Mouse (Mus musculus) forebrain, embryonic 13.5 days (tissue): Measurements from ENCODE around the gene U2af2. TPM values are rescaled to one million over a fixed set of nuclear protein-coding genes. Genes with fewer than 3 reads are reported as not detected.
"Not testable (repeated sequence)": the region's sequence is repeated elsewhere in the genome, so short reads cannot be mapped to it uniquely, and the experiment has no call there.

Experiments used
- ATAC-seq: fragments of 200-750 bp; cut with Nextera tagmentation; 2 replicates; pipeline ENCODE4 v1.8.0; 2017
- H3K27ac ChIP-seq: fragments of 300-500 bp; sonication (generic); 2 replicates; pipeline ENCODE4 v1.5.1; 2015; ENCODE audit warnings: inconsistent platforms, mild to moderate bottlenecking, moderate library complexity
- H3K27me3 ChIP-seq: fragments of 300-500 bp; sonication (generic); 2 replicates; pipeline ENCODE4 v1.6.1; 2015; ENCODE audit warnings: mild to moderate bottlenecking, inconsistent platforms
- H3K36me3 ChIP-seq: fragments of 300-500 bp; sonication (generic); 2 replicates; pipeline ENCODE4 v1.6.1; 2015; ENCODE audit warnings: mild to moderate bottlenecking, inconsistent platforms; ENCODE audit not compliant: poor library complexity, severe bottlenecking
- H3K4me1 ChIP-seq: fragments of 300-500 bp; sonication (generic); 2 replicates; pipeline ENCODE4 v1.6.1; 2015; ENCODE audit warnings: inconsistent platforms
- H3K4me2 ChIP-seq: fragments of 300-500 bp; sonication (generic); 2 replicates; pipeline ENCODE4 v1.6.1; 2015; ENCODE audit warnings: inconsistent platforms, mild to moderate bottlenecking, moderate library complexity
- H3K4me3 ChIP-seq: fragments of 300-500 bp; sonication (generic); 2 replicates; pipeline ENCODE4 v1.5.1; 2015; ENCODE audit warnings: mild to moderate bottlenecking, inconsistent platforms
- H3K9ac ChIP-seq: fragments of 300-500 bp; sonication (generic); 2 replicates; pipeline ENCODE4 v1.6.1; 2015; ENCODE audit warnings: mild to moderate bottlenecking, inconsistent platforms
- H3K9me3 ChIP-seq: fragments of 300-500 bp; sonication (generic); replicated peaks from 2 replicates; pipeline ENCODE4 v1.6.1; 2016; ENCODE audit warnings: inconsistent platforms
- WGBS: fragments of 180-500 bp; shearing (Covaris S2); methylation state at CpG from one replicate; pipeline ENCODE4 v1.1.7; 2015; 5-methylcytosine and 5-hydroxymethylcytosine counted together
- polyA plus RNA-seq: library from polyadenylated mRNA; unstranded; fragments of >200 nt; fragmentation: Nextera tagmentation; extraction: Ambion mirVana; gene quantifications from 2 replicates; pipeline ENCODE4 v1.2.1, GENCODE M21; 2015

U2af2 gene
- 149 and 152 TPM in 2 replicates for polyA plus RNA-seq

DNA sequence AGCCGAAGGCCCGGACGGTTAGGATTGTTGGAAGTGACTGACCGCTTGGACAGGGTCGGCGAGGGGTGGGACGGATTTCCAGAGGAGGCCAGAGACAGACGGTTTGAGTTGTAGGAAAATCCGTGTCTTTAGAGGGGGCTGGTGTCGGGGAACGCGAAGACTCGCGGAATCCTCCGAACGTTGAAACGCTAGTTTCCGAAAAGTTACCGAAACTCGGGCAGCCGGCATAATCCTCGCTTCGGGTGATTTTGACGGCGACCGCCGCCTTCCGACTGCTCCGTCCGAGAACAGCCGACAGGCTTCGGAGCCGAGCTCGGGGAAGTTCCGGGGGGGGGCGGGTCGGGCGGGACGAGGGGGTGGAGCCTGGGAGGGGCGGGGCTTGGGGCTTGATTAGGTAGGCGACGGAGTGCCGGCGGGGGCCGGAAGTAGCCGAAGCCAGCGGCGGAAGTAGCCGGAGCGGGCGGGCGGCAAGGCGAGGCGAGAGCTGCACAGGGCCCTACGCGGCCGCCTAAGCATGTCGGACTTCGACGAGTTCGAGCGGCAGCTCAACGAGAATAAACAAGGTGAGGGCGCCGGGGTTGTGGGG, at the start of gene U2af2:
Gene U2af2, plus strand, starts transcription at position 370 of the 586 bp plus-strand sequence.
- ATAC-seq, result peak; percentile 81
- Histone ChIP-seq H3K36me3 (peaks cover 10% of the 10 kb centered on the region), H3K9ac (peak within 1 kb of the TSS; percentile 89), H3K27me3 (peaks cover 22% of the 10 kb centered on the region), H3K9me3 (no peaks in the 10 kb centered on the region), H3K4me1 (peaks cover 53% of the 10 kb centered on the region), H3K27ac (peak within 1 kb of the TSS; percentile 99), H3K4me2 (peak within 1 kb of the TSS; percentile 84), H3K4me3 (peak within 1 kb of the TSS; percentile 58)
- under 1% methylated on average over 51 of the region's 65 CpGs for WGBS

DNA sequence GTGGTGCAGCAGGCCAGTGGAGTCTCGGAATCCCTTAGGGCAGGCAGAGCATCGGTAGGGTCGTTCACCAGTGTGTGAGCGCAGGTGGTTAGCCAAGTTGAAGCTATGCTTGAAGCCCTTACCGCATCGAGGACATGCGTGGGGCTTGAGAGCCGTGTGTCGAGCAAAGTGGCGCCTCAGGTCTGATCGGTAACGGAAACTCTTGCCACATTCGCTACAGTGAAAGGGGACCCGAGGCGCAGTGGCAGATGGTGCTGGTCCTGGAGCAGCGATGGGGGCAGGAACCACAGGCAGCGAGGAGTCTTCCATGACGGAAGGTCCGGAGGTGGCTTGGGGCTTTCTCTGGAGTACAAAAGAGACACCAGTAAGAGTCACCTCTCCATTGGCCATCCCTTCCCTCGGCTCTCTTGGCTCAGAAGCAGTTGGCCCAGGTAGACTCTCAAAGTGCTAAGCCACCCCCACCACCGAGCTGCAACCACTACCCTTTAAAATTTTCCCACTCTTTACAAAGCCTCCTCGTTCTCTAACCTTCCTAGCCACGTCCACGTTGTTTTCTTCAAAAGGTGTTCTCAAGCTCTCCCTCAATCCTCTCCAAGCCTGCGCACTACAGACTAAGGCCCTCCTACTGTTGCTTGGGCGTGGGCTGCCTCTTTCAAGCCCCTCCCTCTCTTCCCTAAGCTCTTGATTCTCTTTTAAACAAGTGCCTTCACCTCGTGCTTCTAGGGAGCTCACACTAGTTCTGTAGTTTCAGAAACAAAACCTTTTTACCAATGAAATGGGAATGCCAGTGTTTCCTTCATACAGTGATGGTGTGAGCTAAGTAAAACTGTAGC, 49.0 kb upstream of the U2af2 start:
- no peak for ATAC-seq
- Histone ChIP-seq H3K9me3 (no peaks in the 10 kb centered on the region), H3K4me1 (peaks cover 9% of the 10 kb centered on the region), H3K27ac (no peak overlapping the region), H3K4me2 (peak overlapping the region; percentile 67; the same call in 1 of the 2 replicates), H3K9ac (no peak overlapping the region), H3K36me3 (peaks cover 59% of the 10 kb centered on the region), H3K27me3 (no peaks in the 10 kb centered on the region), H3K4me3 (no peak overlapping the region)
- 91% methylated on average over 27 of the region's 27 CpGs for WGBS

- Histone ChIP-seq H3K27ac (peak within 1 kb of the TSS; percentile 99), H3K4me3 (peak within 1 kb of the TSS; percentile 68), H3K36me3 (peaks cover 43% of the 10 kb centered on the region), H3K9me3 (no peaks in the 10 kb centered on the region), H3K9ac (peak within 1 kb of the TSS; percentile 79), H3K27me3 (no peaks in the 10 kb centered on the region), H3K4me2 (peak within 1 kb of the TSS; percentile 67), H3K4me1 (peaks cover 12% of the 10 kb centered on the region)
- WGBS, result 1% methylated on average over 42 of the region's 42 CpGs
- peak; percentile 83 for ATAC-seq
Observed at GRCm38 (mm10) chr7:5014251-5015117, 47.5 kb upstream of the U2af2 start, which contains the start of the genes Zfp524 and Fiz1. Gene Zfp524, plus strand, starts transcription at chr7:5014415. Gene Fiz1, minus strand, starts transcription at chr7:5014697.

DNA sequence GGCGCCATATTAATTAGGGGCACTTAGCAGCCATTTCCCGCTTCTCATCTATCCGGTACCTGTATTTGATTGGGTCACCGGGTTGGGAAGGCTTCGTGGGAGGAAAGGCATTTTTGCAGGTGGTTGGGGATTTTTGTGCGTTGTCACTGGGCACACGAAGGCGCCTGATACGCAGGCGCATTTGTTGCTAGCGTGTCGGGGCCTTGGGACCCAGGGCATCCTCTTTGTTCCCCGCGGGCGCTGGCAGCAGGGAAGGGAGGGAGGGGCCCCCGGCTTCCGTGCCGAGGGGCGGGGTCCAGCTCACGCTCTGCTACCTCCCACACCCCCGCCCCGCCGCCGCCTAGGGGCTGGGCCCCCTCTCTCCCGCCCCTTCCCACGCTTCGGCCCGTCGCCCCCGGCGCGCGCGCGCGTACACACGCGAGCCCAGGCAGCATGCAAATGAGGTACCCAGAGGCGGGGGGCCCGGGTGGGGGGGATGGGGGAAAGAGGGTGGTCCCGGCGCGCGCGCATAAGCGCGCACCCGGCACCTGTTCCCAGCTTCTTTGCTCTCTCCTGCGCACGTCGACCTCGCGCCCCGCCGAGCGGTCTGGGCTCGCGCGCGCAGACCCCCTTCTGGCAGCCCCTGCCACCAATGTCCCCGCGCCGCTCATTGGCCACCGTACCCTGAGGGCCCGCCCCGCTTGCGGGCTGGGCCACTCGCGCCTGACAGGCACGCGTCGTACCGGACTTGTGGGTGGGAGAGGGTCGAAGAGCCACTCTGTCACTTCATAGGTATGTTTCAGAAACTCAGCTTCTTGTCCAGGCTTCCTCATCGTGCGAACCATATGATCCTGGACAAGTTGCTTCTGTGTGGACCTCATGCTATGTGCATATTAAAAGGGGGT, 46.6 kb upstream of the U2af2 start, which contains the start of gene Gm44973:
Gene Gm44973, plus strand, starts transcription at position 379 of the 884 bp plus-strand sequence.
- peak within 1 kb of the TSS; percentile 67 for H3K4me2 ChIP-seq
- WGBS, result under 1% methylated on average over 54 of the region's 76 CpGs
- peak within 1 kb of the TSS; percentile 79 for H3K9ac ChIP-seq
- ATAC-seq, result peak; percentile 79
- H3K9me3 ChIP-seq, result no peaks in the 10 kb centered on the region
- H3K4me1 ChIP-seq, result peaks cover 14% of the 10 kb centered on the region
- H3K4me3 ChIP-seq, result peak within 1 kb of the TSS; percentile 68
- no peaks in the 10 kb centered on the region for H3K27me3 ChIP-seq
- H3K36me3 ChIP-seq, result peaks cover 35% of the 10 kb centered on the region
- H3K27ac ChIP-seq, result peak within 1 kb of the TSS; percentile 99

GRCm38 (mm10) chr7:5016057-5016456, 45.9 kb upstream of the U2af2 start:
- Histone ChIP-seq H3K4me1 (peaks cover 17% of the 10 kb centered on the region), H3K27me3 (no peaks in the 10 kb centered on the region), H3K36me3 (peaks cover 28% of the 10 kb centered on the region), H3K27ac (peak overlapping the region; percentile 99), H3K4me2 (peak overlapping the region; percentile 67), H3K4me3 (peak overlapping the region; percentile 68), H3K9me3 (no peaks in the 10 kb centered on the region), H3K9ac (peak overlapping the region; percentile 79)
- no peak for ATAC-seq
- WGBS, result 70% methylated on average over 3 of the region's 3 CpGs

DNA sequence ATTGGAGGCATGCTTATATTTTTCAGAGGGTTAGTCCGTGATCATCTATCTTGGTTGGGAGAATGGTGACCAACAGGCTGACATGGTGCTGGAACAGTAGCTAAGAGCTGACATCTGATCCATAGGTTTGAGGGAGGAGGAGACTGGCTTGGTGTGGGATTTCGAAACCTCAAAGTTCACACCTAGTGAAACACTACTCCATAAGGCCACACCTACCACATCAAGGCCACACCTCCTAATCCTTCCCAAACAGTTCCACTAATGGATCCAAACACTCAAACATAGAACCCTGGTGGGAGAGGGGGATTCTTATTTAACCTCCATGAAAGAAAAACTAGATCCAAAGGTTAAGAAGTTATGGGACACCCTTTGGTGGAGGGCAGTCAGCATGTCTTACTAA, 45.0 kb upstream of the U2af2 start:
- ATAC-seq, result no peak
- H3K4me1 ChIP-seq, result peaks cover 24% of the 10 kb centered on the region
- WGBS, result 97% methylated on average over 2 of the region's 2 CpGs

DNA sequence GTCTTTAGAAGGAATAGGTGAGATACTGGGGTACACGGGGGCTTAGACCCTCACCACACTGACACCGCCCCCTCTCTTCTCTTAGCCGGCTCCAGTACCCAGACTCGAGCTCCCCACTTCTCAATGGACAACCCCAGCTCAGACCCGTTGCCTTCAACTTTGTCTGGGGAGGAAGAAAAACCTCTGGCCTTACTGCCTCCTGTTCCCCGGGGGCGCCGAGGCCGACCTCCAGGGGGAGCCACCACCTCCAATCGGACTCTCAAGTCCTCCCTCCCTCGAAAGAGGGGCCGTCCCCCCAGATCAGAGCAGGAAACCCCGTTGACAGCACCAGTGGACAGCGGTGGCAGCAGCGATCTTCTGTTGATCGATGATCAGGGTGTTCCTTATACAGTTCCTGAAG, 44.6 kb upstream of the U2af2 start:
- Histone ChIP-seq H3K36me3 (peaks cover 22% of the 10 kb centered on the region), H3K4me1 (peaks cover 24% of the 10 kb centered on the region)
- no peak for ATAC-seq

More for the DNA sequence above, 45.0 kb upstream of the U2af2 start:
- no peak overlapping the region for H3K9ac ChIP-seq
- no peaks in the 10 kb centered on the region for H3K27me3 ChIP-seq
- H3K27ac ChIP-seq, result no peak overlapping the region
- no peaks in the 10 kb centered on the region for H3K9me3 ChIP-seq
- H3K4me2 ChIP-seq, result no peak overlapping the region
- H3K36me3 ChIP-seq, result peaks cover 22% of the 10 kb centered on the region
- H3K4me3 ChIP-seq, result no peak overlapping the region

DNA sequence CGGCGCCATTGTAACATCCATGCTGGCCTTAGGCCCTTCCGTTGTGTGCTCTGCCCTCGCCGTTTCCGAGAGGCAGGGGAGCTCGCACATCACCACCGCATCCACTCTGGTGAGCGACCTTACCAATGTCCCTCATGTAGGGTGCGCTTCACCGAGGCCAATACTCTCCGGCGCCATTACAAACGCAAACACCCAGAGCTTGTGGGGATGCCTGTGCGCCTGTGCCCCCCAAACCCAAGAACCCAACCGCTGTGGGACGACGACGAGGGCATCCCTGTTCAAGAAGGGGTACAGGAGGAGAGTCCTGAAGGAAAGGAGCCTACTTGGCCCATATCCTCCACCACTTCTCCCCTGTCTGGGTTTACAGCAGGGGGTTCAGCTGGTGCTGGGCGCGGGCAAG, 44.0 kb upstream of the U2af2 start:
- no peaks in the 10 kb centered on the region for H3K9me3 ChIP-seq
- ATAC-seq, result no peak
- H3K4me2 ChIP-seq, result no peak overlapping the region
- no peak overlapping the region for H3K9ac ChIP-seq
- H3K36me3 ChIP-seq, result peaks cover 21% of the 10 kb centered on the region
- no peak overlapping the region for H3K27ac ChIP-seq
- 98% methylated on average over 21 of the region's 21 CpGs for WGBS
- H3K4me1 ChIP-seq, result peaks cover 24% of the 10 kb centered on the region
- no peak overlapping the region for H3K4me3 ChIP-seq
- no peaks in the 10 kb centered on the region for H3K27me3 ChIP-seq

More for the DNA sequence above, 44.6 kb upstream of the U2af2 start:
- no peak overlapping the region for H3K4me3 ChIP-seq
- WGBS, result 87% methylated on average over 16 of the region's 16 CpGs
- no peaks in the 10 kb centered on the region for H3K27me3 ChIP-seq
- H3K4me2 ChIP-seq, result no peak overlapping the region
- no peaks in the 10 kb centered on the region for H3K9me3 ChIP-seq
- no peak overlapping the region for H3K27ac ChIP-seq
- no peak overlapping the region for H3K9ac ChIP-seq

DNA sequence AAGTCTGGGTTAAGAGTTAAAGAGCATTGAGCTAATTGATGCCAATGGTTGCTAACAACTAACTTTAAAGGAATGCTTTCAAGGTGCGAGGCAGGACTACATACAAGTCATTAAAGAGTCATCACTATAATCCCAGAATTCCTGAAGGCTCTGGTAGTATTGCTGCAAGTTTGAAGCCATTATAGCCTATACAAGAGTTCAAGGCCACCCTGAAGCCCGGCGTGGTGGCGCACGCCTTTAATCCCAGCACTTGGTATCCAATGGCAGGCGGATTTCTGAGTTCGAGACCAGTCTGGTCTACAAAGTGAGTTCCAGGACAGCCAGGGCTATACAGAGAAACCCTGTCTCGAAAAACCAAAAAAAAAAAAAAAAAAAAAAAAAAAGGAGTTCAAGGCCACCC, 42.4 kb upstream of the U2af2 start:
- H3K4me3 ChIP-seq, result peak overlapping the region; percentile 88
- 0 out of 2 replicates have a peak overlapping the region, but pooled peaks have one; percentile 26 for H3K9ac ChIP-seq
- peak overlapping the region; percentile 93 for H3K27ac ChIP-seq
- ATAC-seq, H3K9me3 ChIP-seq, H3K27me3 ChIP-seq: not testable (repeated sequence)
- peak overlapping the region; percentile 87 for H3K4me2 ChIP-seq
- peaks cover 38% of the 10 kb centered on the region for H3K36me3 ChIP-seq
- peaks cover 21% of the 10 kb centered on the region for H3K4me1 ChIP-seq
- WGBS, result 18% methylated on average over 8 of the region's 8 CpGs

GRCm38 (mm10) chr7:5020000-5020681, 41.8 kb upstream of the U2af2 start, which contains the start of the genes Zfp865 and Ccdc106:
Gene Zfp865, plus strand, starts transcription at chr7:5020376.
Gene Ccdc106, plus strand, starts transcription at chr7:5020553.
- WGBS, result under 1% methylated on average over 44 of the region's 49 CpGs
- peak within 1 kb of the TSS; percentile 88 for H3K4me3 ChIP-seq
- H3K36me3 ChIP-seq, result peaks cover 38% of the 10 kb centered on the region
- H3K27me3 ChIP-seq, result no peaks in the 10 kb centered on the region
- H3K9ac ChIP-seq, result peak within 1 kb of the TSS; percentile 97
- peaks cover 21% of the 10 kb centered on the region for H3K4me1 ChIP-seq
- H3K9me3 ChIP-seq, result no peaks in the 10 kb centered on the region
- peak within 1 kb of the TSS; percentile 93 for H3K27ac ChIP-seq
- peak; percentile 92 for ATAC-seq
- H3K4me2 ChIP-seq, result peak within 1 kb of the TSS; percentile 87
